Mouse (Mus musculus) lung, embryonic 14.5 days (tissue): ENCODE measurements around the gene Gm13691. TPM values are rescaled to one million over a fixed set of nuclear protein-coding genes. Genes with fewer than 3 reads are reported as not detected.
"Not testable (repeated sequence)": the region's sequence is repeated elsewhere in the genome, so short reads cannot be mapped to it uniquely, and the experiment has no call there.

Experiments
- ATAC-seq: fragments of 200-750 bp; cut with Nextera tagmentation; 2 replicates; pipeline ENCODE4 v1.8.0; 2017; ENCODE audit warnings: mild to moderate bottlenecking, moderate TSS enrichment, moderate library complexity; ENCODE audit not compliant: insufficient read depth
- DNase-seq: peaks from one replicate; pipeline ENCODE4 v3.0.0-alpha.2; 2015
- H3K27ac ChIP-seq: fragments of 300-500 bp; sonication (generic); 2 replicates; pipeline ENCODE4 v1.5.1; 2014; ENCODE audit warnings: low read depth, mild to moderate bottlenecking, moderate library complexity
- H3K27me3 ChIP-seq: fragments of 300-500 bp; sonication (generic); 2 replicates; pipeline ENCODE4 v1.6.1; 2014; ENCODE audit warnings: low read length, control low read depth; ENCODE audit not compliant: insufficient read depth
- H3K36me3 ChIP-seq: fragments of 300-500 bp; sonication (generic); 2 replicates; pipeline ENCODE4 v1.6.1; 2014; ENCODE audit warnings: control low read depth; ENCODE audit not compliant: insufficient read depth
- H3K4me1 ChIP-seq: fragments of 300-500 bp; sonication (generic); 2 replicates; pipeline ENCODE4 v1.6.1; 2014; ENCODE audit warnings: antibody characterized with exemption, control low read depth; ENCODE audit not compliant: insufficient read depth
- H3K4me2 ChIP-seq: fragments of 300-500 bp; sonication (generic); 2 replicates; pipeline ENCODE4 v1.6.1; 2014; ENCODE audit warnings: mild to moderate bottlenecking
- H3K4me3 ChIP-seq: fragments of 300-500 bp; sonication (generic); 2 replicates; pipeline ENCODE4 v1.5.1; 2014; ENCODE audit warnings: low read depth, low read length
- H3K9ac ChIP-seq: fragments of 300-500 bp; sonication (generic); 2 replicates; pipeline ENCODE4 v1.6.1; 2014
- H3K9me3 ChIP-seq: fragments of 300-500 bp; sonication (generic); 2 replicates; pipeline ENCODE4 v1.6.1; 2016; ENCODE audit warnings: low read depth, low read length, control low read depth
- CTCF ChIP-seq: IDR thresholded peaks from 2 replicates; pipeline ENCODE4 v1.5.1; 2016; ENCODE audit warnings: antibody characterized with exemption, low read depth
- WGBS: fragments of 180-500 bp; shearing (Covaris S2); extraction: QIAGEN DNeasy Blood & Tissue Kit; methylation state at CpG from one replicate; pipeline ENCODE4 v1.1.7; 2014; 5-methylcytosine and 5-hydroxymethylcytosine counted together
- polyA plus RNA-seq: library from polyadenylated mRNA; unstranded; fragments of >200 nt; fragmentation: Nextera tagmentation; extraction: Ambion mirVana; gene quantifications from 2 replicates; pipeline ENCODE4 v1.2.1, GENCODE M21; 2014

The Gm13691 gene
- not detected in 2 replicates for polyA plus RNA-seq

GRCm38 (mm10) chr2:83990253-83990652 is at the start of gene Gm13691:
Gene Gm13691, plus strand, starts transcription at chr2:83990553.
- not testable (repeated sequence) for H3K27ac ChIP-seq, ATAC-seq
- no CpG with 5 or more reads among the region's 6 CpGs for WGBS

GRCm38 (mm10) chr2:83940931-83941361 is 49.4 kb upstream of the Gm13691 start, which contains the start of gene Zswim2:
Gene Zswim2, minus strand, starts transcription at chr2:83941228.
- WGBS, result 2% methylated on average over 20 of the region's 20 CpGs
- H3K27me3 ChIP-seq, result no peaks in the 10 kb centered on the region
- H3K9ac ChIP-seq, result no peak within 1 kb of the TSS
- no peak for TF ChIP-seq CTCF
- no peaks in the 10 kb centered on the region for H3K9me3 ChIP-seq
- peak; percentile 76 for DNase-seq
- H3K4me3 ChIP-seq, result peak within 1 kb of the TSS; percentile 12; the same call in 1 of the 2 replicates
- H3K27ac ChIP-seq, result no peak within 1 kb of the TSS
- peak within 1 kb of the TSS; percentile 54 for H3K4me2 ChIP-seq
- H3K36me3 ChIP-seq, result no peaks in the 10 kb centered on the region
- H3K4me1 ChIP-seq, result no peaks in the 10 kb centered on the region
- ATAC-seq, result peak; percentile 92; the same call in 1 of the 2 replicates

More at GRCm38 (mm10) chr2:83990253-83990652, at the start of gene Gm13691:
- not testable (repeated sequence) for H3K9me3 ChIP-seq, H3K4me2 ChIP-seq, H3K27me3 ChIP-seq, DNase-seq, H3K9ac ChIP-seq, H3K4me1 ChIP-seq, H3K36me3 ChIP-seq, H3K4me3 ChIP-seq

DNA sequence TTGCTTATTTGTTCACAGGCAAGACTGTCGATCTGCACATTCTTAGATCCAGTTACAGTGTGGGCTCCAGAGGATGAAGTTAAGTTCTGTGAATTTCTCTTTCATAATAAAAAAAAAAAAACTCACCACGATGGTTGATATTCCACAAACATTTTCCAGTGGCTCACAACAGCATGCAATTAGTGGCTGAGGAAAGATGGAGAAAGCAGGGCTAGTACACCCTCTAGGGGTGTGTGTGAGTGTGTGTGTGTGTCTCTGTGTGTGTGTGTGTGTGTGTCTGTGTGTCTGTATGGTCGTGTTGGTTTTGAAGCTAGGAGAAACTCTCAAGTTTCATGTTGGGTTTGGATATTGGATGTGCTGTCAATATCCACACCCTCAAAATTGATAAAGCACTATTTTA is 49.0 kb upstream of the Gm13691 start:
- Histone ChIP-seq H3K27me3 (no peaks in the 10 kb centered on the region), H3K4me2 (peak overlapping the region; percentile 54), H3K9me3 (no peaks in the 10 kb centered on the region), H3K36me3 (no peaks in the 10 kb centered on the region), H3K27ac (no peak overlapping the region), H3K4me3 (no peak overlapping the region), H3K9ac (no peak overlapping the region), H3K4me1 (no peaks in the 10 kb centered on the region)
- no peak for TF ChIP-seq CTCF
- DNase-seq (no peak), ATAC-seq (peak; percentile 31; the same call in 1 of the 2 replicates)
- WGBS, result 41% methylated on average over 3 of the region's 3 CpGs

DNA sequence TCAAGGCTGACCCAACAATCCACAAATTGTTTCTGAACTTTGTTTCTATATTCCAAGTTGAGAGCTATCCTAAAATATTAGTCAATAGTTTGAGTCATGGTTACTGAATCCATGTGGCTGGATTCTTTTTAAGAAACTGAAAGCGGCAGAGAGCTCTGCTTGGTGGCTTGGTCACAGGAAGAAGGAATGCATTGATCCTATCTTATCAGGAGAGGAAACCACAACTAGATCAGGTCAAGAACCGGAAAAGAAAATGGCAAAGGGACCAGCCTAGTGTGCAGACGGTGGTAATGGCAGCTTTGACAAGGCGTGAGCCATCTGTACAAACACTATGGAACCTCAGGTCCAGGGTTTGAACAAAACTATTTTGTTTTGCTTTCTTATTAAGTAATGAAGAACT is 48.6 kb upstream of the Gm13691 start:
- H3K9me3 ChIP-seq, result no peaks in the 10 kb centered on the region
- 42% methylated on average over 4 of the region's 4 CpGs for WGBS
- no peak overlapping the region for H3K4me3 ChIP-seq
- no peaks in the 10 kb centered on the region for H3K27me3 ChIP-seq
- no peak overlapping the region for H3K4me2 ChIP-seq
- no peak for DNase-seq
- no peak for TF ChIP-seq CTCF
- H3K27ac ChIP-seq, result no peak overlapping the region
- no peak overlapping the region for H3K9ac ChIP-seq
- no peak for ATAC-seq
- H3K36me3 ChIP-seq, result no peaks in the 10 kb centered on the region
- H3K4me1 ChIP-seq, result no peaks in the 10 kb centered on the region

GRCm38 (mm10) chr2:83955393-83955792 is 35.0 kb upstream of the Gm13691 start, which contains the start of gene Gm13698:
Gene Gm13698, plus strand, starts transcription at chr2:83955693.
- not testable (repeated sequence) for H3K4me3 ChIP-seq, H3K9me3 ChIP-seq, H3K36me3 ChIP-seq, H3K4me1 ChIP-seq, ATAC-seq, H3K4me2 ChIP-seq, DNase-seq, H3K27me3 ChIP-seq, H3K27ac ChIP-seq, H3K9ac ChIP-seq
- no CpG with 5 or more reads among the region's 6 CpGs for WGBS

GRCm38 (mm10) chr2:83961203-83961602 is 29.1 kb upstream of the Gm13691 start, which contains the start of gene Gm13693:
Gene Gm13693, plus strand, starts transcription at chr2:83961503.
- H3K9ac ChIP-seq, H3K9me3 ChIP-seq, H3K27ac ChIP-seq, H3K4me3 ChIP-seq, H3K27me3 ChIP-seq, H3K4me1 ChIP-seq, H3K4me2 ChIP-seq, H3K36me3 ChIP-seq, DNase-seq, ATAC-seq: not testable (repeated sequence)
- no CpG with 5 or more reads among the region's 6 CpGs for WGBS

DNA sequence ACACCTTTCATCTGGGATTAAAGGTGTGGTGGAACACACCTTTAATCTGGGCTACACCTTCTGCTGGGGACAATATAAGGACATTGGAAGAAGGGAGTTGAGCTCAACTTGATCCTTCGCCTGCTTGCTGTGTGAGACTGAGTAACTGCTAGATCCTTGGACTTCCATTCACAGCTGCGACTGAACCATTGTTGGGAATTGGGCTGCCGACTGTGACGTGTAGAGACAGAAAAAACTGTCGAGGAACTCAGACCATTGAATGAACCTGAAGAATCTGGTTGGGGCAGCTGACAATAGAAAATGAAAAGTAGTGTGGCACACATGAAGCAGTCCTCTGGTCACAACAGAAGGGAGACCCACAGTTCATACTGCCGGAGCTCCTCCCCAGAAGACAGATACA is 23.3 kb upstream of the Gm13691 start, which contains the start of gene Gm13695:
TSS of gene Gm13695 (plus strand) at position 301 of the 400 bp plus-strand sequence.
- not testable (repeated sequence) for ATAC-seq, H3K4me1 ChIP-seq, H3K36me3 ChIP-seq, H3K27ac ChIP-seq, DNase-seq, H3K4me2 ChIP-seq, H3K9ac ChIP-seq, H3K9me3 ChIP-seq, H3K4me3 ChIP-seq, H3K27me3 ChIP-seq
- no CpG with 5 or more reads among the region's 6 CpGs for WGBS

GRCm38 (mm10) chr2:83972823-83973222 is 17.5 kb upstream of the Gm13691 start, which contains the start of gene Gm13696:
Gene Gm13696, plus strand, starts transcription at chr2:83973123.
- H3K27ac ChIP-seq, H3K4me3 ChIP-seq, H3K9ac ChIP-seq, ATAC-seq, DNase-seq, H3K4me2 ChIP-seq, H3K9me3 ChIP-seq, H3K27me3 ChIP-seq, H3K4me1 ChIP-seq, H3K36me3 ChIP-seq: not testable (repeated sequence)
- no CpG with 5 or more reads among the region's 6 CpGs for WGBS

DNA sequence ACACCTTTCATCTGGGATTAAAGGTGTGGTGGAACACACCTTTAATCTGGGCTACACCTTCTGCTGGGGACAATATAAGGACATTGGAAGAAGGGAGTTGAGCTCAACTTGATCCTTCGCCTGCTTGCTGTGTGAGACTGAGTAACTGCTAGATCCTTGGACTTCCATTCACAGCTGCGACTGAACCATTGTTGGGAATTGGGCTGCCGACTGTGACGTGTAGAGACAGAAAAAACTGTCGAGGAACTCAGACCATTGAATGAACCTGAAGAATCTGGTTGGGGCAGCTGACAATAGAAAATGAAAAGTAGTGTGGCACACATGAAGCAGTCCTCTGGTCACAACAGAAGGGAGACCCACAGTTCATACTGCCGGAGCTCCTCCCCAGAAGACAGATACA is 11.7 kb upstream of the Gm13691 start, which contains the start of gene Gm13694:
TSS of gene Gm13694 (plus strand) at position 301 of the 400 bp plus-strand sequence.
- H3K36me3 ChIP-seq, H3K9me3 ChIP-seq, H3K9ac ChIP-seq, DNase-seq, H3K4me2 ChIP-seq, H3K4me1 ChIP-seq, H3K4me3 ChIP-seq, H3K27ac ChIP-seq, ATAC-seq, H3K27me3 ChIP-seq: not testable (repeated sequence)
- WGBS, result no CpG with 5 or more reads among the region's 6 CpGs

DNA sequence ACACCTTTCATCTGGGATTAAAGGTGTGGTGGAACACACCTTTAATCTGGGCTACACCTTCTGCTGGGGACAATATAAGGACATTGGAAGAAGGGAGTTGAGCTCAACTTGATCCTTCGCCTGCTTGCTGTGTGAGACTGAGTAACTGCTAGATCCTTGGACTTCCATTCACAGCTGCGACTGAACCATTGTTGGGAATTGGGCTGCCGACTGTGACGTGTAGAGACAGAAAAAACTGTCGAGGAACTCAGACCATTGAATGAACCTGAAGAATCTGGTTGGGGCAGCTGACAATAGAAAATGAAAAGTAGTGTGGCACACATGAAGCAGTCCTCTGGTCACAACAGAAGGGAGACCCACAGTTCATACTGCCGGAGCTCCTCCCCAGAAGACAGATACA is 5.9 kb upstream of the Gm13691 start, which contains the start of gene Gm13697:
TSS of gene Gm13697 (plus strand) at position 301 of the 400 bp plus-strand sequence.
- H3K27ac ChIP-seq, H3K4me3 ChIP-seq, H3K4me1 ChIP-seq, H3K9me3 ChIP-seq, H3K9ac ChIP-seq, DNase-seq, H3K4me2 ChIP-seq, H3K27me3 ChIP-seq, ATAC-seq, H3K36me3 ChIP-seq: not testable (repeated sequence)
- WGBS, result no CpG with 5 or more reads among the region's 6 CpGs
